8 mouse cellular contexts compared by ENCODE assay signal in genomic region chr17:27513279-27513915, GRCm38 (mm10). TPM values are rescaled to one million over a fixed set of nuclear protein-coding genes. Genes with fewer than 3 reads are reported as not detected.
DNase-seq lines count a peak whose midpoint lies in the region; ATAC-seq and TF ChIP-seq lines count a peak whose summit lies in the region.

No protein-coding gene starts in this region.

- no peak overlapping the region for H3K27ac ChIP-seq in spleen, adult 2 months (ENCODE audit: insufficient read depth, low read length)
- no peak overlapping the region for H3K27ac ChIP-seq in intestine, embryonic 14.5 days (ENCODE audit: low read depth)
- peak overlapping the region; percentile 64; the same call in 1 of the 2 replicates for H3K27ac ChIP-seq in neural tube, embryonic 15.5 days (replicated peaks)

- peaks cover 22% of the 10 kb centered on the region for H3K27me3 ChIP-seq in spleen, adult 2 months (ENCODE audit: control insufficient read depth, insufficient read depth, low read length)
- peaks cover 83% of the 10 kb centered on the region for H3K27me3 ChIP-seq in intestine, embryonic 14.5 days (replicated peaks; ENCODE audit: control insufficient read depth, insufficient read depth, low read length)
- H3K27me3 ChIP-seq in neural tube, embryonic 15.5 days (replicated peaks): peaks cover 41% of the 10 kb centered on the region

- no peak for TF ChIP-seq POLR2A in spleen, adult 2 months (IDR thresholded peaks at IDR 0.05; ENCODE audit: low read depth, low read length)

- peak; percentile 18; the same call in 1 of the 2 replicates for ATAC-seq in frontal cortex, adult (ENCODE audit: low TSS enrichment)
- ATAC-seq in intestine, embryonic 14.5 days (replicated peaks; ENCODE audit: low FRiP score, low TSS enrichment, low read depth): 0 out of 2 replicates have a peak, but pooled peaks have one; percentile 5
- peak; percentile 26 for ATAC-seq in neural tube, embryonic 15.5 days (ENCODE audit: low FRiP score)

- no peaks in the 10 kb centered on the region for H3K9me3 ChIP-seq in intestine, embryonic 14.5 days (ENCODE audit: control insufficient read depth, low read length)
- no peaks in the 10 kb centered on the region for H3K9me3 ChIP-seq in neural tube, embryonic 15.5 days (replicated peaks)

- peak overlapping the region; percentile 98 for H3K4me2 ChIP-seq in intestine, embryonic 14.5 days (ENCODE audit: low read length)
- peak overlapping the region; percentile 97 for H3K4me2 ChIP-seq in neural tube, embryonic 15.5 days

- H3K4me1 ChIP-seq in spleen, adult 2 months (ENCODE audit: control insufficient read depth, insufficient read depth, insufficient read length): peaks cover 3% of the 10 kb centered on the region; the same call in 1 of the 2 replicates
- peaks cover 12% of the 10 kb centered on the region; the same call in 1 of the 2 replicates for H3K4me1 ChIP-seq in intestine, embryonic 14.5 days (replicated peaks; ENCODE audit: control insufficient read depth, insufficient read depth, low read length)
- peaks cover 44% of the 10 kb centered on the region for H3K4me1 ChIP-seq in neural tube, embryonic 15.5 days

- WGBS in spleen, adult 2 months: 2% methylated on average over 63 of the region's 66 CpGs
- 1% methylated on average over 51 of the region's 66 CpGs for WGBS in intestine, embryonic 14.5 days
- WGBS in neural tube, embryonic 15.5 days: under 1% methylated on average over 50 of the region's 66 CpGs

- no peaks in the 10 kb centered on the region for H3K36me3 ChIP-seq in spleen, adult 2 months (ENCODE audit: control insufficient read depth, insufficient read depth, low read length)
- H3K36me3 ChIP-seq in intestine, embryonic 14.5 days (ENCODE audit: control insufficient read depth, insufficient read depth, low read length): no peaks in the 10 kb centered on the region
- no peaks in the 10 kb centered on the region for H3K36me3 ChIP-seq in neural tube, embryonic 15.5 days

- H3K4me3 ChIP-seq in spleen, adult 2 months (ENCODE audit: extremely low read depth, insufficient read depth, insufficient read length): peak overlapping the region; percentile 33; the same call in 1 of the 2 replicates
- H3K4me3 ChIP-seq in intestine, embryonic 14.5 days (ENCODE audit: low read depth, low read length): peak overlapping the region; percentile 52
- peak overlapping the region; percentile 63 for H3K4me3 ChIP-seq in neural tube, embryonic 15.5 days (replicated peaks)

- H3K9ac ChIP-seq in intestine, embryonic 14.5 days (ENCODE audit: low read length): peak overlapping the region; percentile 22; the same call in 1 of the 2 replicates
- peak overlapping the region; percentile 75 for H3K9ac ChIP-seq in neural tube, embryonic 15.5 days (replicated peaks)

- no peak for DNase-seq in frontal cortex, postnatal 25 days (ENCODE audit: low spot score in 2 of 2)
- DNase-seq in spleen, adult 2 months (ENCODE audit: low read depth in 1 of 2, low spot score in 2 of 2): no peak
- DNase-seq in spleen, postnatal 36 days (ENCODE audit: low spot score in 2 of 2): no peak
- DNase-seq in intestine, embryonic 14.5 days (ENCODE audit: low spot score): no peak
- DNase-seq in layer of hippocampus, adult 9-11 months: no peak
- DNase-seq in kidney, postnatal 14 days: no peak

- no peak for TF ChIP-seq CTCF in spleen, adult 2 months (IDR thresholded peaks at IDR 0.05; ENCODE audit: extremely low read depth, insufficient read depth, insufficient read length, insufficient replicate concordance)

RNA-seq across cellular contexts. Expression of gene Grm4, which starts 7.8 kb away (rescaled TPM):
- 0.06 and 0.11 TPM in 2 replicates for polyA plus RNA-seq in spleen, adult 2 months (2012; rRNA removed)
- polyA plus RNA-seq in intestine, embryonic 14.5 days (2014; fragmentation: Nextera tagmentation; extraction: Ambion mirVana): 0.20 and 0.22 TPM in 2 replicates
- 9.7 and 10.1 TPM in 2 replicates for polyA plus RNA-seq in neural tube, embryonic 15.5 days (2015; fragmentation: Nextera tagmentation; extraction: Ambion mirVana)

RNA-seq across cellular contexts. Expression of gene Hmga1, which starts 42.9 kb away (rescaled TPM):
- 78.5 and 124 TPM in 2 replicates for polyA plus RNA-seq in spleen, adult 2 months (2012; rRNA removed)
- 384 and 389 TPM in 2 replicates for polyA plus RNA-seq in intestine, embryonic 14.5 days (2014; fragmentation: Nextera tagmentation; extraction: Ambion mirVana)
- polyA plus RNA-seq in neural tube, embryonic 15.5 days (2015; fragmentation: Nextera tagmentation; extraction: Ambion mirVana): 129 and 207 TPM in 2 replicates

RNA-seq across cellular contexts. Expression of gene AI413582, which starts 52.2 kb away (rescaled TPM):
- polyA plus RNA-seq in spleen, adult 2 months (2012; rRNA removed): 72.6 and 89.9 TPM in 2 replicates
- 37.1 and 37.4 TPM in 2 replicates for polyA plus RNA-seq in intestine, embryonic 14.5 days (2014; fragmentation: Nextera tagmentation; extraction: Ambion mirVana)
- 70.8 and 74.9 TPM in 2 replicates for polyA plus RNA-seq in neural tube, embryonic 15.5 days (2015; fragmentation: Nextera tagmentation; extraction: Ambion mirVana)
